Mouse (Mus musculus): ENCODE measurements around the gene Ccl6. TPM values are rescaled to one million over a fixed set of nuclear protein-coding genes. Genes with fewer than 3 reads are reported as not detected.
A peak's percentile ranks its signal among the peaks of the same experiment; 100 is the strongest.

The Ccl6 gene
- polyA plus RNA-seq, 1 experiment, result 6.2 TPM

DNA sequence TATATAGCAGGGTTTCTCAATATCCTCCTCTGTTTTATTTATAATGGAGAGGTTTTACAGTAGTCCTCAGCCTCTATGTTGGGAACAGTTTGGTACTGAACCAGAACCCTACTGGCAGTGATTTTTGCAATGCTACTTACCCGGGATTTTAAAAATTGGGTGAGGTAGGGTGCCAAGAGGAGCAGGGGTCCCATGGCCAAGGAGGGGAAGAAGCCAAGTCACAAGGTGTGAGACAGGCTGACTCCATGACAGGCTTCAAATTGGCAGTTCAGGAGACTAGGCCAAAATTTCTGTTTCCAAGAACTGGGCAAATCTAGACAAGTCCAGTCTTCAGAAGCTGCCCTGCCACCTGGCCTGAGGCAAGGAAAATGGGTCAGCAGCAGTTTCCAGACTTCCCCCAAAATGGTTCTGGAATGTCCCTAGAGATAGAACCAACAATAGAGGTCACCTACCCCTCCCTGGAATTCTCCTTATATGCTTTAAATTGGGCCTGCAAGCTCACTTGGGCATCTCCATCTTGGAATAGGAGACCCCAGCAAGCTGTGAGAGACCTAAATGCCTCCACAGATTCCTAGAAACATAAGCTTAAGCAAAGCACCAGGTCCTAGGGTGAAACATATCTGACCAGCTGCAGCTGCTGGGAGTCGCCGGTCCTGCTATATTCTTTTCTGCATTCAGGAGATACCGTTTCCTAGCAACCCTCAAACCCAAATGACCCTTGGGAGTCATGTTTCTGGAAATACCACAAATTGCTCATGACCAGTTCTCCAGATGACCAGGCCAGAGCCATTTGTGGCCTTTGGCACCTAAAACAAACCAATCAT is 10.0 kb downstream of the Ccl6 start:
- 0 out of 2 replicates have a peak, but pooled peaks cover 2% of the 10 kb centered on the region for H3K4me1 ChIP-seq (ENCODE audit: control insufficient read depth, insufficient read depth, low read length)
- no peak overlapping the region for H3K4me3 ChIP-seq (ENCODE audit: insufficient read depth, low read depth, low read length)
- TF ChIP-seq CTCF (conservative IDR thresholded peaks at IDR 0.05; ENCODE audit: insufficient read depth, insufficient read length, low read depth, low read length), result no peak
- TF ChIP-seq POLR2A (IDR thresholded peaks at IDR 0.05; ENCODE audit: low read depth, low read length), result no peak
- no peaks in the 10 kb centered on the region for H3K27me3 ChIP-seq (replicated peaks; ENCODE audit: control insufficient read depth, insufficient read depth, low read length)
- H3K36me3 ChIP-seq (ENCODE audit: control insufficient read depth, insufficient read depth, low read length), result no peaks in the 10 kb centered on the region
- H3K27ac ChIP-seq (ENCODE audit: insufficient read depth, low read depth, low read length), result peak overlapping the region; percentile 83
- 45% methylated on average over 4 of the region's 4 CpGs for WGBS
- DNase-seq, result peak; percentile 77

DNA sequence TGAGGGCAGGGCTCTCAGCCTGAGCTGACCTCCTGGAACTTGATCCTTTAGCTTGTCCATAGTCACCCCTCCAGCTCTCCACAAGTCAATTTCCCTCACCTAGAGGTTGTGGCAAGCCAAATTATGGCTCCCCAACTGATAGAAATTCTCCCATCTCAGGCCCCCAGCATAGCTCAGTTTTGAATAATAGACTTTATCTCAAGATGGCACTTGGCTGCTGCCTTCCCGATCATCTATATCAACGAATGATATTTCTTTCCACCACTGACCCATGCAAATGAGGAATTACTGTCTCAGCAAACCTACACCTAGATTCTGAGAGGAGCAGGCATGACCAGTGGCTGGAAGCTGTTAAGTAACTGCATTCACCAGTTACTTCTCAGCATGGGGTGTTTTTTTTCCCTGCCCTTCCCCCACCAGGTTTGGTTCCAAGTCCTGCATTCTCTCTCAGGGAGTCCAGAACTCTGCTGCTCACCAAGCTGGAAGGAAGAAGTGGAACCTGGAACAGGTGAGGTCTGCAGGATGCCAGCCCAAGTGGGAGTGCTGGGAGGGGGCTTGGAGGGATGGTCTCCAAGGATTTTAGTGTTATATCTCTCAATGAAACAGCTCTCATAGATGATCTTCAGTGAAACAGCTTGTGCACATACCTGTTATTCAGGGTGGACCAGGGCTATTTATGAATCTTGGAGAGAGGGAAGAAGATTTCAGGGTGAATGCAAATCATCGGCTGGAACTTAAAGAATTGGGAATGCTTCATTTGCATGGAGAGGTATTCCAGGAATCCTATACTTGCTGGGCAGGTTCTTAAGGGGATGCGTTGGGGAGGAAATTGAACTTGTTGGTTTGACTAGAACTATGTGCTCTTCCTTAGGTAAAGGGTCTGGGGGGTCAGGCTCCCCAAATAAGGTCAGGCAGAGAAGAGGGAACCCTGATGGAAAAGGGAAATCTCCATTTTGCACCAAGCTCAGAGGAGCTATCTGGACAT is 11.0 kb downstream of the Ccl6 start:
- no peak overlapping the region for H3K4me3 ChIP-seq (ENCODE audit: insufficient read depth, low read depth, low read length)
- DNase-seq, result peak; percentile 82
- no peaks in the 10 kb centered on the region for H3K36me3 ChIP-seq (ENCODE audit: control insufficient read depth, insufficient read depth, low read length)
- TF ChIP-seq POLR2A (IDR thresholded peaks at IDR 0.05; ENCODE audit: low read depth, low read length), result no peak
- no peak for TF ChIP-seq CTCF (conservative IDR thresholded peaks at IDR 0.05; ENCODE audit: insufficient read depth, insufficient read length, low read depth, low read length)
- H3K27ac ChIP-seq (ENCODE audit: insufficient read depth, low read depth, low read length), result peak overlapping the region; percentile 83
- no peaks in the 10 kb centered on the region for H3K4me1 ChIP-seq (ENCODE audit: control insufficient read depth, insufficient read depth, low read length)
- 61% methylated on average over 4 of the region's 4 CpGs for WGBS
- H3K27me3 ChIP-seq (replicated peaks; ENCODE audit: control insufficient read depth, insufficient read depth, low read length), result no peaks in the 10 kb centered on the region

- Histone ChIP-seq H3K27me3 (replicated peaks; ENCODE audit: control insufficient read depth, insufficient read depth, low read length) (no peaks in the 10 kb centered on the region), H3K36me3 (ENCODE audit: control insufficient read depth, insufficient read depth, low read length) (no peaks in the 10 kb centered on the region), H3K27ac (ENCODE audit: insufficient read depth, low read depth, low read length) (peak overlapping the region; percentile 75; the same call in 1 of the 2 replicates), H3K4me1 (ENCODE audit: control insufficient read depth, insufficient read depth, low read length) (no peaks in the 10 kb centered on the region), H3K4me3 (ENCODE audit: insufficient read depth, low read depth, low read length) (no peak overlapping the region)
- 49% methylated on average over 1 of the region's 1 CpGs for WGBS
- no peak for DNase-seq
- TF ChIP-seq CTCF (conservative IDR thresholded peaks at IDR 0.05; ENCODE audit: insufficient read depth, insufficient read length, low read depth, low read length), result no peak
Observed at GRCm38 (mm10) chr11:83580699-83581232, 12.1 kb downstream of the Ccl6 start.

DNA sequence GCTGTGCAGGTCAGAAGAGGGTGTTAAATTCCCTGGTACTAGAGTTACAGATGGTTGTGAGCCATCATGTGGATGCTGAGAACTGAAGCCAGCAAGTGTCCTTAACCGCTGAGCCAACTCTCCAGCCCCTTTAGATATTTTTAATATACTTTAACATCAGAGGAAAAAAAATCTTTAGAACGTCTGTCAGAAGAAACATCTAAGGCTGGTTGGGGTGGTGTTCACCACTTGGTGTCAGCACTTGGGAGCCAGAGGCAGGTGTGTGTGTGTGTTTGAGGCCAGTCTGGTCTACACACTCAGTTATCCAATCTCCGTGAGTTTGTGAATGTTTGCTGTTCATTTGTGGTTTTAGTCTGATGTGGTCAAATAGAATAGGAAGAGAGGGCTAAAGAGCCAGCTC is 13.9 kb downstream of the Ccl6 start:
- Histone ChIP-seq H3K4me1 (ENCODE audit: control insufficient read depth, insufficient read depth, low read length) (no peaks in the 10 kb centered on the region), H3K27ac (ENCODE audit: insufficient read depth, low read depth, low read length) (no peak overlapping the region), H3K4me3 (ENCODE audit: insufficient read depth, low read depth, low read length) (no peak overlapping the region), H3K36me3 (ENCODE audit: control insufficient read depth, insufficient read depth, low read length) (no peaks in the 10 kb centered on the region), H3K27me3 (replicated peaks; ENCODE audit: control insufficient read depth, insufficient read depth, low read length) (no peaks in the 10 kb centered on the region)
- 82% methylated on average over 3 of the region's 3 CpGs for WGBS
- TF ChIP-seq CTCF (conservative IDR thresholded peaks at IDR 0.05; ENCODE audit: insufficient read depth, insufficient read length, low read depth, low read length), result 0 out of 2 replicates have a peak, but pooled peaks have one; percentile 6
- TF ChIP-seq POLR2A (IDR thresholded peaks at IDR 0.05; ENCODE audit: low read depth, low read length), result no peak
- DNase-seq, result no peak

- H3K4me1 ChIP-seq (ENCODE audit: control insufficient read depth, insufficient read depth, low read length), result no peaks in the 10 kb centered on the region
- no peak within 1 kb of the TSS for H3K27ac ChIP-seq (ENCODE audit: insufficient read depth, low read depth, low read length)
- no peaks in the 10 kb centered on the region for H3K27me3 ChIP-seq (replicated peaks; ENCODE audit: control insufficient read depth, insufficient read depth, low read length)
- no peak for TF ChIP-seq POLR2A (IDR thresholded peaks at IDR 0.05; ENCODE audit: low read depth, low read length)
- TF ChIP-seq CTCF (conservative IDR thresholded peaks at IDR 0.05; ENCODE audit: insufficient read depth, insufficient read length, low read depth, low read length), result no peak
- 63% methylated on average over 2 of the region's 2 CpGs for WGBS
- no peak within 1 kb of the TSS for H3K4me3 ChIP-seq (ENCODE audit: insufficient read depth, low read depth, low read length)
- no peaks in the 10 kb centered on the region for H3K36me3 ChIP-seq (ENCODE audit: control insufficient read depth, insufficient read depth, low read length)
- DNase-seq, result no peak
Observed at GRCm38 (mm10) chr11:83578186-83578760, 14.6 kb downstream of the Ccl6 start, which contains the start of gene Ccl9. Ccl9 (minus strand) TSS chr11:83578636.

DNA sequence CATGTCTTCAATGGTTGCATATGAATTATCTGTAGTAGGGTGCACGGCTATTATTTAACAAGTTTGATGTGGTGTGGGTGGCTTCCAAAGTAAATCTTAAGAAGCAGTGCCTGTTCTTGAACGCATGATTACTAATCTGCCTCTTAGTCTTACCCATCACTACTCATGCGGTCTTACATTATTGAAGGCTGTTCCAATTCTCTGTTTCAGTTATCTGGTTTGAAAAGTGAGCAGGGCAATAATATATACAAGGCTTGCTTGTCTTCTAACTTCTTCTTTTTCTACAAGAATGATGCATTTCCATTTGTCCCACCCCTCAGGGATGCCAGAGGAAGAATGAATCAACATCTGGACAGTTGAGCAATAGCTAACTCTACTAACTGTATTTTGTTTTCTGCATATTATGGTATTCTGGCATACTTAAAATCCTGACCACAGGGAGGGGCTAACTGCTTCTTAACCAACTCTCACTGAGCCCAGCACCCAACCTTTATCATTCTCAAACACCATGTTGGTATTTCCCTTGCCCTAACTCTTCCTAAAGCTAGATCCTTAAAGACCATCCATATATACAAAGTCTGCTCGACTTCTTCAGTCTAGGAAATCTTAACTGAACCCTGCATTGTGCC is 15.8 kb downstream of the Ccl6 start:
- no peaks in the 10 kb centered on the region for H3K36me3 ChIP-seq (ENCODE audit: control insufficient read depth, insufficient read depth, low read length)
- no peaks in the 10 kb centered on the region for H3K4me1 ChIP-seq (ENCODE audit: control insufficient read depth, insufficient read depth, low read length)
- no peak for DNase-seq
- no peaks in the 10 kb centered on the region for H3K27me3 ChIP-seq (replicated peaks; ENCODE audit: control insufficient read depth, insufficient read depth, low read length)
- H3K27ac ChIP-seq (ENCODE audit: insufficient read depth, low read depth, low read length), result no peak overlapping the region
- TF ChIP-seq CTCF (conservative IDR thresholded peaks at IDR 0.05; ENCODE audit: insufficient read depth, insufficient read length, low read depth, low read length) (no peak), POLR2A (IDR thresholded peaks at IDR 0.05; ENCODE audit: low read depth, low read length) (no peak)
- no peak overlapping the region for H3K4me3 ChIP-seq (ENCODE audit: insufficient read depth, low read depth, low read length)
- 77% methylated on average over 4 of the region's 4 CpGs for WGBS
